ENCODE assay signal across 12 mouse cellular contexts in the genomic region with DNA sequence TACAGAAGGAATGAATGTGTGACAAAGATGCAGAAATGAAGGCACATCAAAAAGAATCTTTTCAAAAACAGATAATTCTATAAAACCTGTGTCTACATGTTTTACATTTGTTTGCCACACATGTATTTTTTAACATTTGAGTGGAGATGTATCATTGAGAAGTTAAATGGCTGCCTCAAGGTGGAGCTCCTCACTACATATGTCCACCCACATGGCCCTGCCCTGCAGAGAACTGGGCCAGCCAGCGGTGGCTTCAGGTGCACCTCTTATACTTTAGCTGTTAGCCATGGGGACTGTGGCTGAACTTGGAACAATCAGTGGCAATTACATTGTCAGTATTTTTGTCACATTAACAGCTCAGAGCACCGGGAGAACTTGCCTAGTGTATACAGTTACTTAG.
"Had no signal": no experiment of that assay in that cellular context is flagged by ENCODE, and none has a peak within 500 bp of the region (broad histone marks: within the 10 kb centered on the region; RNA-seq: fewer than 3 reads in every experiment).

No protein-coding gene starts in this region.

- H3K9ac ChIP-seq: limb, embryonic 12.5 days; liver, embryonic 13.5 days; liver, postnatal 0 days; midbrain, embryonic 13.5 days; neural tube, embryonic 12.5 days; stomach, embryonic 15.5 days had no signal

- DNase-seq: kidney, adult 8-10 months; liver; liver, embryonic 13.5 days; liver, postnatal 0 days; lung, postnatal 36 days; retina, postnatal 1 day; right cerebral cortex, postnatal 14 days; thymus, postnatal 36 days had no signal

- H3K27ac ChIP-seq: limb, embryonic 12.5 days; liver, embryonic 13.5 days; midbrain, embryonic 13.5 days; neural tube, embryonic 12.5 days; stomach, embryonic 15.5 days had no signal

- H3K9me3 ChIP-seq: liver, embryonic 13.5 days; midbrain, embryonic 13.5 days; neural tube, embryonic 12.5 days; stomach, embryonic 15.5 days had no signal

- H3K4me3 ChIP-seq: limb, embryonic 12.5 days; liver, embryonic 13.5 days; midbrain, embryonic 13.5 days; neural tube, embryonic 12.5 days; stomach, embryonic 15.5 days had no signal

- H3K27me3 ChIP-seq: limb, embryonic 12.5 days; liver, embryonic 13.5 days; midbrain, embryonic 13.5 days; neural tube, embryonic 12.5 days; stomach, embryonic 15.5 days had no signal

- H3K4me1 ChIP-seq: liver, embryonic 13.5 days; midbrain, embryonic 13.5 days; neural tube, embryonic 12.5 days; stomach, embryonic 15.5 days had no signal

- H3K36me3 ChIP-seq: liver, embryonic 13.5 days; stomach, embryonic 15.5 days had no signal

- ATAC-seq: liver, postnatal 0 days had no signal

- H3K4me2 ChIP-seq: limb, embryonic 12.5 days; liver, embryonic 13.5 days; midbrain, embryonic 13.5 days; neural tube, embryonic 12.5 days; stomach, embryonic 15.5 days had no signal
